Mouse (Mus musculus) hindlimb bud, embryonic 11.5 days (tissue): ENCODE measurements around the gene Tmem63c.

Source experiments
- DNase-seq: peaks from one replicate; pipeline ENCODE4 v3.0.0-alpha.2; 2012; ENCODE audit warnings: low read depth, low spot score; ENCODE audit errors: extremely low spot score

Tmem63c gene

DNA sequence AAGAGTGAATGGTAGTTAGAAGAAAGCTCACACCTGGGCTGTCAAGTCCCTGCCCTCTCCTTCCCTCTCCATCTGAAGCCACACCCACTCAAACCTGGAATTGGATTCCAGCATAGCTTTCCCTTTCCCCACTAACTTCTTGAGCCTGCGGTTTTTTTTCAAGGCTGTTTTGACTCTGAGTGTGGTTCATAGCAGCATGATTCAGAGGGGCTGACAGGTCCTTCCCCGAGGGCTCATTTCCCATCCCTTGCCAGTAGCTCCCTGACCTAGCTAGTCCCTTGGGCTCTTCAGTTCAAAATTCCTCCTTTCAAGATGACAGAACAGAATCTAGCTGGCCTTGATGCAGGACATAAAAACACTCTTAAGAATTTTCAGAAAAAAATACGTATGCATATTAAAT is 26.4 kb downstream of the Tmem63c start:
- no peak for DNase-seq

DNA sequence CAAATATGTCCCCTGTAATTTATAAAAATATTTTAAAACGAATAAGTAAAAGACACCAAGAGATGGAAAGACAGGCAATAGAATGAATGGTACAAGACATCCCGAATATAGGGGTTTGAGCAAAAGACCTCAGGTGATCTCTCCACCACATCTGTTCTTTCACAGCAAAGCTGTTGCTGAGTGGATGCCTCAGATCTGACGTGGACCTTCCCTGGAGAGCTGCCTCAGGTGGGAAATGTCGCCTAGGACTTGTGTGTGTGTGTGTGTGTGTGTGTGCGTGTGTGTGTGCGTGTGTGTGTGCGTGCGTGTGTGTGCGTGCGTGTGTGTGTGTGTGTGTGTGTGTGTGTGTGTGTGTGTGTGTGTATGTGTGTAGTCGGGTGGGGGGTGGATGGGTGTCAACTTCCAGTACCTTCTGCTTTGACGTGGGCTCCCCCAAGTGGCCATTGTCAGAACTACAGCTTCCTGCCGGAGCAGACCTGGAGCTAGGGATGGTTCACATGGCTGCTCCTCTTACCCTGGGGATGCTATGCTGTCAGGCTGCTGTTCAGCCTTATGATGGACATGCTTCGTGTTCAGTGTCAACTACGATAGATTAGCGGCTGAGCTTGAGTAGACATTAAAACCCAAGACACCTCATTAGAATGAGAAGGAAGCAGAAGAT is 31.7 kb downstream of the Tmem63c start:
- peak; percentile 22 for DNase-seq

DNA sequence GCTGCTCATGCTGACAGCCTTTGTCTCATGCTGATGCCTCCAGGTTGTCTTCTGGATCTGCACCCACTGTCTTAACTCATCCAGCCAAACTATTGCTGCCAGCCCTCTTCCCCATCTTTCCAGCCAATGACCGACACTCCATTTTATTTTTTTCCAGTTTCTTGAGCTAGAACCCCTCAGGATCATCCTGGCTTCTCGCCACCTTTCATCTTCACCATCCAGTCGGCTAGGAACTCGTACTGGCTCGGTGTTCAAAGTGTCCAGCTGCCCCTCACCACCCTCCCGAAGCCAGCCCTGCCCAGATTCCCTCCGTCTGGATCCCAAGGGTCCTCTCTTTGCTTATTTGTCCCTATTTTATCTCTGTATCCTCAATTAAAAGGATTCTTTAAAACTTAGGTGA is 33.7 kb downstream of the Tmem63c start:
- DNase-seq, result no peak

DNA sequence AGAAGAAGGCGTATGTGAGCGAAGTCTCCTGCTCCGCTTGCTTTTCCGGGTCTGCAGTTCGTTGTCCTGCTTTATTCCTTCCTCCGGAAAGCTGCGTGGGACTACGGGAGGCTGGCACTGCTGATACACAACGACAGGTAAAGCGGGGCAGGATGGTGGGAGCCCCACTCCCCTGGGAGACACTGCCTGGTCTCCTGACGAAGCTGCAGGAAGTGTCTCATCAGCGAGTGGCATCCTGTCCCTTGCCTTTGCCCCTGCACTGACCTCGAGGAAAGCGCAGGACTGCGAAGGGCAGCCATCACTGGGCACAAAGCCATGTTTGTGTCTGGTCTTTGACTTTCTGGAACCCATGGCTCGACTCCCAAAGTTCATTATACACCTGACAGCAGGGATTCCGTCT is 35.9 kb downstream of the Tmem63c start:
- DNase-seq, result no peak

DNA sequence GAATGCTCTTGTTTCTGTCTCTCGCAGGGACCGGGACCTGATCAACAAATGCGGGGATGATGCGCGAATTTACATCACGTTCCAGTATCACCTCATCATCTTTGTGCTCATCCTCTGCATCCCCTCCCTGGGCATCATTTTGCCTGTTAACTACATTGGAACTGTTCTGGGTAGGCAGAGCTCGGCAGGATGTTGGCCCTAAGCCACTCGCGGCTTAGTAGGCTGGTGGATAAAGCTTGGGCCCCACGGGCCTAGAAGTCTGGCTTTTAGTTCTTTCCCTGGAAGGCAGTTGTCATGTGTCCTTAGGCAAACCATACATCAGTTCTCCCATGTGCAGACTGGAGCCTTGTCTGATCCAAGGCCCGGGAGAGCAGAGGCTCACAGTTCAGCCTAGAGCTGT is 44.3 kb downstream of the Tmem63c start:
- DNase-seq, result no peak

DNA sequence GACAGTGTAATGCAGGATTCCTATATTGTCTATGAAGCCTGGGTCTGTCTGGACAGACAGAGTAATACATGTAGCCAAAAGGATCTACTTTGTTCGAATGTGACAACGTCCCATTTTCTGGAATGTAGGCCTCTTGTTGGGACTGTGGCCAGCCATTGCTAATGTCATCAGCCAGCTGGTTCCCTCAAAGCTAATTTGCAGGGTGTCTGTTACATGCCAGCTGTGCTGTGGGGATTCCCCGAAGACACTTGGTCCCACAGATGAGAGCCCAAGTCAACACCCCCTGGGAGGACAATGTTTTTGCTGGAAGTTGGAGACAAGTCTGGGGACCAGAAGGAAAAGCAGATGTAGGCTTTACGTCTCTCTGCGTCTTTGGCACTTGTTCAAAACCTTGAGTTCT is 45.3 kb downstream of the Tmem63c start:
- no peak for DNase-seq

DNA sequence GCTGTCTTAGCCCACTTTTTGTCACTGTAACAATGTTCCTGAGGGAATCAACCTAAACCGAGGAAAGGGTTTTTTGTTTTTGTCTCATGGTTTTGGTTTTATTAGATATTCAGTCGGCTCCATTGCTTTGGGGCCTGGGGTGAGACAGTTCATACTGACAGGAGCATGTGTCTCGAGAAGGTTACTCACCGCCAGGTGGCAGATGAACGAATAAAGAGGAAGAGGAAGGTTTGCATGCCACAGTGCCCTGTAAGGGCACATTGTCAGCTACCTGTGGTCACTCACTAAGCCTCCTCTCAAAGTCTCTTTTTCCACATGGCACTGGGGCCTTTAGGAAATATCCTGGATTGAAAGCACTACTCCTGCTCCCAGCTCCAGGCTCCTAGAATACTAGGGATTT is 49.4 kb downstream of the Tmem63c start:
- no peak for DNase-seq

DNA sequence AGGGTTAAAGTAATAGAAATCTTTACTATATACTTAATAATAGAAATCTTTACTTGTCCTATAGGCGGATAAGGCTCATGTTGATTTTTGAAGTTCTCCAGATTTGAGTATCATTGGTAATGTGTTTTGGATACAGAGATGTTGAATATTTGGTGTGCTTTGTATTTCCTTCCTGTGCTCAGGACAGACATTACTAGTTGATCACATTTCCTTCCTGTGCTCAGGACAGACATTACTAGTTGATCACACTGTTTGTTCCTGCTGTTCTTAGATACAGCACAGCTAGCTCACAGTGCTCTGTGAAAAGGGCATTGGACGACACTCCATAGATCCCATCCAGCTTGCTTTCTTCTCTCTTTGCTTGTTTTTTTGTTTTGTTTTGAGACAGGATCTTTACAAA is 55.5 kb downstream of the Tmem63c start:
- DNase-seq, result no peak

DNA sequence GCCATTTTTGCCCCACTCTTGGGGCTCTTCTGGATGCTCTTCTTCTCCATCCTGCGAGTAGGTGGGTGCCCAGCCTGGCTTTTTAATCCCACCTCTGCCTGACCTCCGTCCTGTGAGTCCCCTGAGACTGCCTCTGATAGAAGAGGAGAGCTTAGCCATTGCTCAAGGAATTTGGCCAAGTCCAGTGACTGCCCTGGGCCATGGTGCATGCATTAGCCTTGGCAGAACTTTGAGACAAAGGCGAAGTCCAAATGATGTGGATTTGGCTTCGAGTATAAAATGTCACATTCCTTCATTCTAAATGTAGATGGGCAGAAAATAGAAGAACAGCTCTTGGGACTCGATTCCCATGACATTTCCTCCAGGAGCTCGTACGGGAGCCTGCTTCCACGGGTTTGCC is 61.7 kb downstream of the Tmem63c start:
- DNase-seq, result no peak

DNA sequence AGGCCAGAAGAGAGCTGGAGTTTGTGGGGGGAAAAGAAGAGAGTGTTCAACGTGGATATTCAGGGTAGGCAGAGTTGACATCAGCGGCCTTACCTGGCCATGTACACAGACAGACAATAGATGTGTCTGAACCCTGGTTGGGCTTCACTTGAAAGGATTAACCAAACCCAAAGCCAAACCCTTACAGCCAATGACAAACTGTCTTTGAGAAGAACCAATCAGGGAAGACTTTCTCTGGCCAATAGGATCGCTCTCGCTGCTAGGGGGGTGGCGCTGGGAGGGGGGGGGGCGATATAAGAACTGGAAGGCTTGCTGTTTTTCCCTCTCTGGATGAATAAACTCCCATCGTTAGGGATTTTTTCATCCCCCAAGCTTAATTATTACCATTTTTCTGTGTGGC is 66.1 kb downstream of the Tmem63c start:
- DNase-seq, result no peak

DNA sequence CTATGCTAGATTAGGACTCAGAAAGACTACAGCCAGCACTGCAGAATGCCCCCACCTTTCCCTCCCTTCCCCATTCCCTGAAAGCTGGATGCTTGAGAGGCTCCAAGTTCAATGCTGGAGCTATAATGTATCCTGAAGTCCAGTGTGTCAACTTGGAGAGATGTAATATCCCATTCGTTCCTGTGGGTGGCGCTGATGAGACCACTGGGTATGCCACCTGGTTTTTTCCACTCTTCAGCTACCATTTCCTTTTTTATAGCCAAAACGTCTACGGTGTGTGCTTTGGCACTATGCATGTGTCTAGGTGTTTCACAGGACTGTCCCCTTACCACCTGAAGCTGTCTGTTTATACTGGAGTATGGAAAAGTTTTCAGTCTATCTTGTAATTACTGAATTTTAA is 67.2 kb downstream of the Tmem63c start:
- no peak for DNase-seq

DNA sequence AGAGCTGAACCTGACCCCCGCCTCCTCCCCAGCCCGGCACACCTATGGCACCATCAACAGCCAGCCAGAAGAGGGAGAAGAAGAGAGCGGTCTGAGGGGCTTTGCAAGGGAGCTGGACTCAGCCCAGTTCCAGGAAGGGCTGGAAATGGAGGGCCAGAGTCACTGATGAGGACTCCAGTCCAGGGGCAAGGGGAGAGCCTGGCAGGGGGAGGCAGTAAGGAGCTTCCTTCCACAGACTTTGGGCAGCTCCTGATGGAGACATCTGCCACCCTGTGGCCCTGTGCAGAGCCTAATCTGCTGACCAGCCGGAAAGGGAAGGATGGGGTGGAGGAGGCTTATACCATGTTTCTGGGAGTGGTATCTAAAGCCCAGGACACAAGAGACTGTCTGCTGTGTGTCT is 68.1 kb downstream of the Tmem63c start:
- DNase-seq, result no peak

DNA sequence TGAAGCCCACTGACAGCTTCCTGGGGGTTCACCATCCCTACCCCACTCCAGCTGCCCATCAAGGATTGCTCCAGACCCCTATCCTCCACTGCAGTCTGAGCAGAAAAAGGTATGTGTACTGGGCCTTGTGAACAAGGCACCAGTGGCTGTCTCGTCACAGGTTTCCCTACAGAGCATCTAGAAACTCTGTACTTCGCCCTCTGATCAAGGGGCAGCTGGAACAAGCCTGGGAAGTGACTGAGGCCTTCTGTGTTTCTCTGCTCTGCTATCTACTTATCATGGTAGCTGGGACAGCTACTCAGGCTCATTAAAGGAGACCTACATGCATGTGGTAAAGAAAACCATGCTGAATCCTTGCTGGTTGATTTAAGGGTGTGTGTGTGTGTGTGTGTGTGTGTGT is 68.6 kb downstream of the Tmem63c start:
- no peak for DNase-seq

DNA sequence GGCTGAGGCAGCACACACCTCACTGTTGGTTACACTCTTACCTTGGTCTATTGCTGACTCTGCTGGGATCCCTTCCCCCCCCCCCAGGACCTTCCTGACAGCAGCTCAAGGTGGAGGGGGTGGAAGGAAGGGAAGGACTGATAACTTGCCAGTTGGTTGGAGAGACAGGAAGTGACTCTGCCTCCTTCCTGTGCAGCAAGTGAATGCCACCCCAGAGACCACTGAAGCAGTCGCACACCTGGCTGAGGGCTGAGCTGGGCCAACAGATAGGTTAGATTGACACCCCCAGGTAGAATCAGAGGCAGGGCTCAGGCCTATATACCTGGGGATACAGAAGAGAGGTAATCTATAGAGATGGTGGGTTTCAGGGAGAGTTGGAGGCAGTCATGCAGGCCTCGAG is 70.8 kb downstream of the Tmem63c start:
- no peak for DNase-seq

DNA sequence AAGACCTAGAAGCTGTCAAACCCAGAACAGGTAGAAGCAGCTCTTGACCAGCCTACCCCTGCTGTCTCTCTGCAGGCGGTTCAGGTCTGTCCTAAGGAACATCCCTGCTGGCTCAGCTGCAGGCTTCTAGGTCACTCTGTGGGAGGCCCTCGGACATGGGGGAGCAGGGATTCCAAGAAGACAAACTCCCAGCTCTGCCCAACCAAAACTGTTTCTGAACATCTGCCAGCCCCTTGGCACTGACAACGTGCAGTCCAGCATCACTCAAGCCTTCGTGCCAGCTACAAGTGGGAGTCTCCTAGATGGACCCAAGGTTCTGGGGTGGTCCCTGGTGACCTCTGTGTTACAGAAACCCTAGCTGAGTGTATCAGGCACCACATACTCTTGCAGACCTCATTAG is 72.1 kb downstream of the Tmem63c start:
- DNase-seq, result no peak

DNA sequence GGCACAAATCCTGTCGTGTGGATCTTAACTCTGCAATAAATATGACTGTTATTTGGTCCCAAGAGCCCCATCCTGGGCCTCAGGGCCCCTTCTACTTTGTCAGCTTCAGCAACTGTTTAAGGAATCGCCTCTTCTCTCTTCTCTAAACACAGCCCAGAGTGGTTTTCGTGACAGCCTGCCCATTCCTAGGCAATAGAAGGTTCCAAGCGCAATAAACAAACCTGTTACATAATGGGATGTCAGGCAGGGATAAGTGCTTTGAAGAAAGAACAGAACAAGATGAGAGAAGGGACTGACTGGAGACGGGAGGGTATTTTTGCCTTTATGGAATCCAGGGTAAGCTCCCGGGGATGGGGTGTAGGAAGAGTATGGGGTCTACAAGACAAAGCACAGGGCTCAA is 72.5 kb downstream of the Tmem63c start:
- DNase-seq, result no peak

DNA sequence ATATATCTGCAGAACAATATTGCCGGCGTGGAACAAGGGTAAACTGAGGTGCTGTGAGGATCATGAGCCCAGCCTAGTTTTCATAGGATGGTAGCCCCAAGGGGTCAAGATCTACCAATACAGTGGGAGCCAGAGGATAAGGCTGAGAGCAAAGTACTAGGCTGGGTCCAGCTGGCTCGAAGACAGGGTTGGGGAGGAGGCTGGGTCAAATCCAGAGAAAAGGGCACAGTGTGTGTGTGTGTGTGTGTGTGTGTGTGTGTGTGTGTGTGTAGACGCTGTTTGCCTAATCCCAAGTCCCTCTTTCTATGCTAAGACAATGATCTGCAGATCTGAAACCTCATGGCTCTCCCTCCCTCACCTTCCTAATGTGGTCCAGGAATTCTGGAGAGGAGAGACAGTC is 79.2 kb downstream of the Tmem63c start:
- no peak for DNase-seq

DNA sequence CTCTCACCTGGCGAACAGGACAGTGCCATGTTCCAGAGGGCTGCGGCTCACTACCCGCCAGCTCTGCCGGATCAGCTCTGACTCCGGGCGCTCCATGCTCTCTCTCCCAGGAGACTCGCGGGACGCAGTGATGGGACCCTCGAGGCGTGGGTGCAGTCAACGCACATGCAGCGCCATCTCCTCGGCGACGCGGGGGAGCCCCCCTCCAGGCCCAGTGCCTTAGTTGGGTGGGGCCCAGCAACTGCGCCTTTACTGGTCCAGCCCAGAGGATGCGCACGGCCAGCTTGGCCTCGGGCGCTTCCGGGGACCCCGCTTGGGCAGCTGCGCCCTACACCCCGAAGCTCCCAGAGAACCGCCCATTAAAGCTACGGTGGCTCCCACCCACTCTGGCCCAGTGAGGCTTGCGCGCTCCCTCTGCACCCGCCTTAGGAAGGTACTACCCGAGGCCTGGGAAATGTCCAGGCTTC is 81.1 kb downstream of the Tmem63c start, which contains the start of gene Ngb:
Gene Ngb, minus strand, starts transcription at position 375 of the 467 bp plus-strand sequence.
- DNase-seq, result no peak

DNA sequence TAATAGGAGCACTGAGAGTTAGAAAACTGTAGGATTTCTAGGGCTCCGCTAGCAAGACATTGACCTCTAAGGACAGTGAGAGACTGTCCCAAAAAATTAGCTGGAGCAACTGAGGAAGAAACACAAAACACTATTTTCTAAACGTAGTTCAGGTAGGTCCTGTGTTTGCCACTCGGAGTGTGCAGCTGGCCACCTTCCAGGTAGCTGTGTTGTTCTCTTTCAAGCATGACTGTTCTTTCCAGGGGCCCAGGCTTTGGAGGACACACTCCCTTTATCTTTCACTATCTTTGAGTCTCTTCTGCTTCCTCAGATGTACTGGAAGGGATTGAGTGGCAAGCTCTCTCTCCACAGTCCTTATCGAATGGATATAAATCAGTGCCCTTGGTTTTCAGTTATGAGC is 82.3 kb downstream of the Tmem63c start:
- no peak for DNase-seq

DNA sequence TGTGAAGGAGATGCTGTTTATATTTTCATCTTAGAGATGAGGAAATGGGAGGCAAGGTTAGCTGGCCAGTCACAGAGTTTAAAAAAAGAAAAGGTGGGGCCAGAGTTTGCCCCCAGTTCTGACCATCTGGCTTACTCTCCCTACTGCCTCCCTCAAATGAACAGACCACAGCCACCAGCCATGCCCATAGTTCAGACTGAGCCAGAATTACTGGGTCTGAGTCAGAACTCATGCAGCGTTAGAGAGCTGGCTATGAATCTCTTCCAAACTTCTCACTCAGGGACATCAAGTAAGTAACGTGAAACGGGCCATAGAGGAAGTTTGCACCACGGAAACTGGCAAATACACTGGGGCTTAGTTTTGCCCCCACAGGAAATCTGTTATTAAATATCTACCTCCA is 83.7 kb downstream of the Tmem63c start:
- DNase-seq, result no peak

DNA sequence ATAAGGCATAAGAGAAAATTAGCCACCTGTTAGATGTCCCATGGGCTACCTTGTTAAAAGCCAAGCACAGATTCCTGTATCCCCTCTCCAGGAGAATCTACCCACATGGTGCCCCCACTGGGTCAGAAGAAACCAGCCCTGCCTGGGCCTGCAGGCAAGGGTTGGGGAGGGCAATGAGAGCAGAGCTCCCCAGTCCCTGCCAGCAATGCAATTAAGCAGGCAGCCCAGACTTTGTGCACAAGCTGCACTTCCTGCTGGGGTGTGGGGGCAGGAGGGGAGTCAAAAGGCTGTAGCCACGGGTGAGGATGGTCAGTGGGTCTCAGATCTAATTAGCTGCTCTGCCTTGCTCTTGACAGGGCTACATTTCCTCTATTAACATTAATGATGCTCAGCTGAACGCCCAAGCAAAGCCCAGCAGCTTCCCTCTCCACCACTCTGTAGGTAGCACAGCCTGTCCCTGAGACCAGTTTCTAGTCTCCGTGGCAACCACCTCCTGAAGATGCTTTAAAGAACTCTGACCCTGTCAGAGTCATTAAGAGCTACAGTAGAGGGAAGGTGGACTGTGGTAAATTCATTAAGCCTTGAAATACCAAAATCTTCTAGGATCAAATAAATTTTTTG is 86.3 kb downstream of the Tmem63c start:
- no peak for DNase-seq

DNA sequence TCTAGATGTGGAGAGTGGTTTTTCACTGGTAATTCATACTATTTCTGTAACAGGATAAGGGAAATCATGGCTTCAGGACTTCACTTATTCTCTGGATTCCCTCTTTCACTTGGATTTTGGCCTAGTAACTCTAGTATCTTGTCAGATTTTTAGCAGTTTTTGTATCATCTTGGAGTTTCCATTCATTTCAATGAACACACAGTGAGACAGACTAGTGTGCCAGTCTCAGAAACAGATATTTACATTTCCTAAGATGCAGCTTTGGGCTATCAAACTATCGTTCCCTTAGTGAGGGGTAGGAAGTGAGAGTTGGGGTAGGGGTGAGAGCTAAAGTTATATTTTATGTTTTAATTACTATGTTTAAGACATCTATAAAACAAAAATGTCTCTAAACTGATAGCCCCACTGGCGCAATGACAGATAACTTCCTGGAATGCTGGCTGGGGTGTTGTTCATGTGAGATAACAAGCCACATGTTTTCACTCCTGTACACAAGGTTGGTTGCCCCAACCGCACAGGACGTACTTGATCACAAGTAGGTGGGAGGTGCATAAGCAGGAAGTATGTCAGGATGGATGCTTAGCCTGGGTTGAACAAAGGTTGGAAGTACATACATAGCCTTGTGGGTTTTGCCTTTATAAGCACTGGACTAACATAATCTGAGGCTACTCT is 100.9 kb downstream of the Tmem63c start:
- DNase-seq, result no peak
